Mouse (Mus musculus) lung, adult 2 months (tissue): ENCODE measurements around the gene Tcf7l2.

ENCODE experiments used
- CTCF ChIP-seq: fragments of 200-500 bp; IDR thresholded peaks from 2 replicates; pipeline ENCODE4 v1.5.1; 2011; ENCODE audit warnings: mild to moderate bottlenecking, low read length, control low read depth; ENCODE audit not compliant: insufficient read depth
- POLR2A ChIP-seq: fragments of 200-500 bp; IDR thresholded peaks from 2 replicates; pipeline ENCODE4 v1.6.1; 2011; ENCODE audit warnings: low read depth, mild to moderate bottlenecking, control low read depth, low read length, borderline replicate concordance; ENCODE audit errors: extremely low read depth

- TF ChIP-seq CTCF (no peak), POLR2A (no peak)
Measured at GRCm38 (mm10) chr19:55757403-55757802, 15.8 kb downstream of the Tcf7l2 start.
